Mouse (Mus musculus): Measurements from ENCODE around the gene Insig1. TPM values are rescaled to one million over a fixed set of nuclear protein-coding genes. Genes with fewer than 3 reads are reported as not detected.

Gene Insig1
- polyA plus RNA-seq, 1 experiment from 2014 or later, result 71.6 TPM

DNA sequence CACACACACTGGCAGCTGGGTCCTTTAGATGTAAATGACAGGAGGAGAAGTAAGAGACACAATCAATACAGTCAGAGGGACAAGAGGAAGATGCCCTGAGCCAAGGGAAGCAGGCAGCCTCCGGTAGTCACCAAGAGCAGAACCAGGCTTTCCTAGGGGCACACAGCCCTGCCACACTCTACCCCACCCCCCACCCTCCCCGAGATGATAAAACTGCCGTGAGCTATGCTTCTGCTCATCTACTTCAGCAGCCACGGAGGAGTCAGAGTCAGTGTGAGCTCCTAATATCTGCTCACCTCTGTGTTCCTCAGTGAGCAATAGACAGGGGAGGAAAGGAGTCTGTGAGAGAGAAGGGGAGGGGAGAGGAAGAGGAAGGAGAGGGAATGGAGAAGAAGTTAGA lies 5.9 kb upstream of the Insig1 start:
- WGBS, result 71% methylated on average over 4 of the region's 4 CpGs
- ATAC-seq (ENCODE audit: low FRiP score), result no peak
- H3K27ac ChIP-seq (replicated peaks), result no peak overlapping the region
- H3K36me3 ChIP-seq, result no peaks in the 10 kb centered on the region
- no peak overlapping the region for H3K9ac ChIP-seq (replicated peaks)
- no peaks in the 10 kb centered on the region for H3K9me3 ChIP-seq (replicated peaks)
- H3K27me3 ChIP-seq (replicated peaks), result no peaks in the 10 kb centered on the region
- H3K4me2 ChIP-seq, result no peak overlapping the region
- peaks cover 11% of the 10 kb centered on the region for H3K4me1 ChIP-seq
- H3K4me3 ChIP-seq (replicated peaks), result no peak overlapping the region

DNA sequence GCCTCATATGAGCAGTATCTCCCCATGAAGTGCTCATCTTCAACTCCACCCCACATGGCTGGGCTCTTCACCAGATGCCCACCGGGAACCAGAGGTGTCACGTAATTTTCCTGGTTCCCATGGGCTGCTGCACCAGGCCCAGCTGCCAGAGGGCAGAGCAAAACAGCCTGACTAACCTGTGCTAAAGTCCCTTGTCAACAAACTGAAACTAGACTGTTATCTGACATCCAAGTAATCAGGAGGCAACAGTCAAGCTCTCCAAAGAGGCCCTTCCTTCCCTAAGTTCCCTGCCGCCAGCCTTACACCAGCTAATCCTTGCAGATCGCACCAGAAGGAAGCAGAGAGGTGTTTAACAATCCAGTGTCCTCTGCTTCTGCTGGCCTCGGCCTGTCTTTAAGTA lies 4.9 kb upstream of the Insig1 start:
- Histone ChIP-seq H3K4me1 (peaks cover 15% of the 10 kb centered on the region), H3K4me3 (replicated peaks) (no peak overlapping the region), H3K36me3 (no peaks in the 10 kb centered on the region), H3K27me3 (replicated peaks) (no peaks in the 10 kb centered on the region), H3K9ac (replicated peaks) (no peak overlapping the region), H3K27ac (replicated peaks) (no peak overlapping the region), H3K9me3 (replicated peaks) (no peaks in the 10 kb centered on the region), H3K4me2 (no peak overlapping the region)
- WGBS, result 75% methylated on average over 5 of the region's 5 CpGs
- no peak for ATAC-seq (ENCODE audit: low FRiP score)

DNA sequence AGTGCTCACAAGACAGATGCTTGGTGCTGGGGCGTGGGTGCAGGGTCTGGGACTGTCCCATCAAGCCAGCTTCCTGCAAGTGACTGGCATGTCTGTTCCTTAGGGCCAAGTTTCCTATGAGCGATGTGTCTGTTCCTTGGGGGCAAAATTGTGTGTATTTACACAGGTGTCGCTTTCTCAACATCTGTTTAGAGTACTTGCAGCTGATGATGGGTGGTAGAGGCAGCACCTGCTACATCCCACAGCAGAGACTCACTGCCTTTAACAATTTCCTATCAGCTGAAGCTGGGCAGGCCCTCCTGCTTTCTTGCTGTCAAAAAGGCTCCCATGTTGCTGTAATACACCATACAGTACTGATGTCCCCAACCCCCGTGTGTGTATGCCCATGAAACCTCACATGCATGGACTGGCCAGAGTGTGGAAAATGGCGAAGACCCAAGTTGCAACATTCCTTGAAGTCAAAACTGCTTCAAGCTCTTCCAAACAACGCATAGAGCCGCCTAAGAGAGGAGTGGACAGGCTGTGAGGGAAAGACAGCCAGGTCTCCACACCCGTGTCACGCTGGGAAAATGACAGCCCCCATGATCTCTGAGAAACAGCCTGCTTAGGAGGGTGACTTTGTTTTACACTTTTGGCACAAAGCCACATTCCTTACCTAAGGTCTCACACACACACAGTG lies 875 bp upstream of the Insig1 start:
- peak overlapping the region; percentile 97 for H3K4me3 ChIP-seq (replicated peaks)
- peaks cover 45% of the 10 kb centered on the region for H3K4me1 ChIP-seq
- peak overlapping the region; percentile 74 for H3K4me2 ChIP-seq
- no peaks in the 10 kb centered on the region for H3K9me3 ChIP-seq (replicated peaks)
- peak overlapping the region; percentile 99 for H3K27ac ChIP-seq (replicated peaks)
- H3K36me3 ChIP-seq, result peaks cover 20% of the 10 kb centered on the region
- peak; percentile 7 for ATAC-seq (ENCODE audit: low FRiP score)
- 21% methylated on average over 9 of the region's 9 CpGs for WGBS
- H3K27me3 ChIP-seq (replicated peaks), result no peaks in the 10 kb centered on the region
- peak overlapping the region; percentile 77 for H3K9ac ChIP-seq (replicated peaks)

DNA sequence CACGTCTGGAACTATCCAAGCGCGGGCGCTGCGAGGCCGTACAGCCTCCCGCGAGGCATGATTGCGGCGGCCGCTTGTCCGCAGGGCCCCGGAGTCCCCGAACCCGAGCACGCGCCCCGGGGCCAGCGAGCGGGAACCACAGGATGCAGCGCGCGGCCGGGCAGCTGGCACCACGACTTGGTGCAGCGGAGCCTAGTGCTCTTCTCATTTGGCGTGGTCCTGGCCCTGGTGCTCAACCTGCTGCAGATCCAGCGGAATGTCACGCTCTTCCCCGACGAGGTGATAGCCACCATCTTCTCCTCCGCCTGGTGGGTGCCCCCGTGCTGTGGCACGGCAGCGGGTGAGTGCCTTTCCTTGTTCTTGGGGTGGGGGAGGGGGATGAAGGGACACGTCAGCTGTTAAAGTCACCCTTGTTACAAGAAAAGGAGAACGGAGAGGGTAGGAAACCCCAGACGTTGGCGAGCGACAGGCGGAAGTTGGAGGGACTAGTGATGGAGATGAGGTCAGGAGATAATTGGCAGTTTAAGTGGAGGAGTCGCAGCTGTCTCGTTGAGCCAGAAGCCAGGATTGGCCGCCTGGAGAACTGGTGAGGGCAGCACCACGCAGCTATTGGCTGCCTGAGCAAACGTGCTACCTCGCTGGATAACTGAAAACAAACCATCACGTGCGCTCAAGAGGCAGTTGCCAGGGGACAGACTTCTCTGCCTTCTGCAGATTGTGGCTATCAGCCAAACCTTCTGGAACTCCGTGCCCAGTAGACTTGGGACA lies 477 bp downstream of the Insig1 start:
- Histone ChIP-seq H3K4me2 (peak overlapping the region; percentile 73), H3K4me1 (peaks cover 45% of the 10 kb centered on the region), H3K36me3 (peaks cover 33% of the 10 kb centered on the region), H3K27me3 (replicated peaks) (no peaks in the 10 kb centered on the region), H3K27ac (replicated peaks) (peak overlapping the region; percentile 99), H3K9ac (replicated peaks) (peak overlapping the region; percentile 91), H3K9me3 (replicated peaks) (no peaks in the 10 kb centered on the region), H3K4me3 (replicated peaks) (peak overlapping the region; percentile 97)
- ATAC-seq (ENCODE audit: low FRiP score), result peak; percentile 87
- WGBS, result under 1% methylated on average over 50 of the region's 50 CpGs

DNA sequence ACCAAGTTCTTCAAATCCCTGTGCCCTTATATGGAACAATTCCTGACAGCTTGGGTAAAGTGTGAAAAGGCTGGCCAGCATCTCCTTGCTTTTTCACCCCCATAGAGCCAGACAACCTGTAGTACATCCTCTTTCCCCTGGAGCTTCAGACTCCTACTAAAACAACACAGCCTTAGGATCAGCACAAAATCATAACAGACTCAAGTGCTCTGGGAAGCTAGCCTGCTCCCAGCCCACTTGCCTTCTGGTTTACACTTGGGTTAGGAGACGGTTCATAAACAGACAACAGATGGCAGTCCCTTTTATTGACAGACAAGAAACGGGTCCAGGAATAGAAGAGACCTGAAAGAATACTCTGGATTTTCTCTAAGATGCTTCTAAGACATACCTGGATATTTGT lies 8.3 kb downstream of the Insig1 start:
- H3K9me3 ChIP-seq (replicated peaks), result no peaks in the 10 kb centered on the region
- no peak overlapping the region for H3K27ac ChIP-seq (replicated peaks)
- no peak for ATAC-seq (ENCODE audit: low FRiP score)
- no peaks in the 10 kb centered on the region for H3K27me3 ChIP-seq (replicated peaks)
- H3K4me1 ChIP-seq, result peaks cover 6% of the 10 kb centered on the region
- no peak overlapping the region for H3K4me2 ChIP-seq
- H3K36me3 ChIP-seq, result peaks cover 36% of the 10 kb centered on the region
- 70% methylated on average over 2 of the region's 2 CpGs for WGBS
- no peak overlapping the region for H3K9ac ChIP-seq (replicated peaks)
- H3K4me3 ChIP-seq (replicated peaks), result no peak overlapping the region

DNA sequence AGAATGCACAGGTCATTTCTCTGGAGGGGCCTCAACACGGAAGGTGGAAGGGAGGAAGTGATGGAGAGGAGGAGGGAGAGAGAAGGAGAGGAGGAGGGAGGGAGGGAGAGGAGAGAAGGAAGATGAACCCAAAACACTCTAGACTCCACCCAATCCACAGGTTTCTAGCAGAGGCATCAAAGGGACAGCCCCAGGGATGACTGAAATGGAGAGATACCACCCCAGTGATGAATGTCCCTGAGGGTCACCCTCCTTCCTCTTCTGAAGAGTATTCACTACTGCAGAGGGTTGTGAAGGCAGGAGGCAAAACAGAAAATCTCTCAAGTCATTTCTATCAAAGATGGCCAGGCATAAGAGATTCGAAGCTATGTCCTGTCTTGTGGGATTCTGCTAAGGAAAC lies 10.0 kb downstream of the Insig1 start:
- H3K4me2 ChIP-seq, result no peak overlapping the region
- H3K4me1 ChIP-seq, result no peaks in the 10 kb centered on the region
- H3K9me3 ChIP-seq (replicated peaks), result no peaks in the 10 kb centered on the region
- H3K9ac ChIP-seq (replicated peaks), result no peak overlapping the region
- no peak overlapping the region for H3K4me3 ChIP-seq (replicated peaks)
- no peaks in the 10 kb centered on the region for H3K27me3 ChIP-seq (replicated peaks)
- peaks cover 19% of the 10 kb centered on the region for H3K36me3 ChIP-seq
- no peak overlapping the region for H3K27ac ChIP-seq (replicated peaks)
- no peak for ATAC-seq (ENCODE audit: low FRiP score)
- WGBS, result 85% methylated on average over 2 of the region's 2 CpGs

DNA sequence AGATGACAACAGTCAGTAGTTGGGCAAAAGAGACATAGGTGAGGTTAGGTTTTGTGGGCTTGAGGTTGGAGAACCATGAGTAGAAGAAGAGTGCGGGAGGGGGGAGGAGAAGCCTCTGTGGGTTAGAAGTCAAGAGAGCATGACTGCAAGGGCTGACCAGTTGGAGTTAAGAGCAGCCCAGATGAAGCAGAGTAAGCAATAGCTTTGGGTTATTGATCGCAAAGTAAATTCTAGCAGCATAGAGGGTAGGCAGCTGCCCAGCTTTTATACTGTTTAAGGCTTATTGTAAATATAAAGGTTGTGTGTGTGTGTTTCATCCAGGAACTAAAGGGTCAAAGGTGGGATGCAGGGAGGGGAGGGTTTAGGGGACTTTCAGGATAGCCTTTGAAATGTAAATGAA lies 10.7 kb downstream of the Insig1 start:
- Histone ChIP-seq H3K9me3 (replicated peaks) (no peaks in the 10 kb centered on the region), H3K36me3 (peaks cover 12% of the 10 kb centered on the region), H3K4me3 (replicated peaks) (no peak overlapping the region), H3K27ac (replicated peaks) (no peak overlapping the region), H3K4me2 (no peak overlapping the region), H3K27me3 (replicated peaks) (no peaks in the 10 kb centered on the region), H3K9ac (replicated peaks) (no peak overlapping the region), H3K4me1 (no peaks in the 10 kb centered on the region)
- WGBS, result 93% methylated on average over 2 of the region's 2 CpGs
- no peak for ATAC-seq (ENCODE audit: low FRiP score)

DNA sequence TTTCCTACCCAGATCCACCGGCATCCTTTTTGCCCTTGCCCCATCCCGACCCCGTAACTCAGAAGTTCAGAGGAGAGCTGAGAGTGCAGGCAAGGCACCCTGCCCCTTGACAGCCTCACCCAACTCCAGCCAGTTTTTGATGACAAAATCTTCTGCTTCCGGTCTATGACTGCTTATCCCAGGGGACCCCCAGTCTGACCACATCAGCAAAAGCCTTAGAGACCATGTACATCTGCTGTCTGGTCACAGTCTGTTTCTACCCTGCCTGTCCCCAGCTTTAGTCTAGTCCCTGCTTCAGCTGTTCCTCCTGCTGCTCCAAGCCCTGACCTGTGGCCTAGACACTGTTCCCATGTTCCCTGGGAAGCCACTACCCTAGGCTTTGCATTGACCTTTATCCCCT lies 11.1 kb downstream of the Insig1 start:
- WGBS, result 77% methylated on average over 4 of the region's 4 CpGs
- H3K4me1 ChIP-seq, result no peaks in the 10 kb centered on the region

DNA sequence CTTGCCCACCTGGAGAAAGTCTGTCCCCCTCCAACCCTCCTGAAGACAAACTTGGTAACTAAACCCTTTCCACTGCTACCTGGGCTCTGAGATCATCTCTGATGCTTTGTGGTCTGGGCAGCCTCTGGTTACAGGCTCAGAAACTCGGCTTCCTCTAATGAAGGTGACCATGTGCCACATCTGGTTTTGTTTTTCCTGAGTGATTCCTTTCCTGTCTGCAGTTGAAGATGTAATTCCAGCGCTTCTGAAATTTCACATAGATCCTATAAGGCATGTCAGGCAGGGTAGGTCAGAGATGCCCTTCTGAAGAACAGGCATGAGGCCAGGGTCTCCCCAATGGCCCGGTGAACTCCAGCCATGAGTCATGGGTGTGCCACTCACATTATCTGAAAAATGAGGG lies 11.6 kb downstream of the Insig1 start:
- H3K4me3 ChIP-seq (replicated peaks), result no peak overlapping the region
- no peaks in the 10 kb centered on the region for H3K27me3 ChIP-seq (replicated peaks)
- no peak overlapping the region for H3K9ac ChIP-seq (replicated peaks)
- WGBS, result 77% methylated on average over 3 of the region's 3 CpGs
- H3K36me3 ChIP-seq, result peaks cover 9% of the 10 kb centered on the region
- no peak for ATAC-seq (ENCODE audit: low FRiP score)
- no peak overlapping the region for H3K27ac ChIP-seq (replicated peaks)
- no peaks in the 10 kb centered on the region for H3K4me1 ChIP-seq
- no peak overlapping the region for H3K4me2 ChIP-seq
- H3K9me3 ChIP-seq (replicated peaks), result no peaks in the 10 kb centered on the region

More for the DNA sequence above, 11.1 kb downstream of the Insig1 start:
- no peak overlapping the region for H3K27ac ChIP-seq (replicated peaks)
- H3K9ac ChIP-seq (replicated peaks), result no peak overlapping the region
- H3K4me2 ChIP-seq, result no peak overlapping the region
- no peaks in the 10 kb centered on the region for H3K27me3 ChIP-seq (replicated peaks)
- no peaks in the 10 kb centered on the region for H3K9me3 ChIP-seq (replicated peaks)
- peaks cover 9% of the 10 kb centered on the region for H3K36me3 ChIP-seq
- no peak overlapping the region for H3K4me3 ChIP-seq (replicated peaks)
- no peak for ATAC-seq (ENCODE audit: low FRiP score)

DNA sequence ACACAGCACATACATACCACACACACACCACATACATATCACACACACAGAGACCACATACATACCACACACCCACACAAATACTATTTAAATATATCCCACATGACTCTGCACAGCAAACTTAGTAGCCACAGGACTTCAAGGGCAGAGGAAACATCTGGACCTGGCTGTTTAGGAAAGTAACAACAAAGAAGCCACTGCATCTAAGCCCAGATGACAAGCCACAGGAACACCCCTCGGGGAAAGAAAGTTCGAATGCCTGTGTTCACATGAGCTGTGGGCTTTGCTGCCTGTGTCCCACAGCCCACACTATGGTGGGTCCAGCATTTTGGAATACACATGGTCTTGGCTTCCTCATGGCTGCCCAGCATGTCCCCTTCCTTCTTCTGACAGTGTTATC lies 13.6 kb downstream of the Insig1 start:
- no peak overlapping the region for H3K9ac ChIP-seq (replicated peaks)
- 0 out of 2 replicates have a peak, but pooled peaks cover 3% of the 10 kb centered on the region for H3K36me3 ChIP-seq
- no peak for ATAC-seq (ENCODE audit: low FRiP score)
- no peaks in the 10 kb centered on the region for H3K4me1 ChIP-seq
- 68% methylated on average over 2 of the region's 2 CpGs for WGBS
- no peak overlapping the region for H3K27ac ChIP-seq (replicated peaks)
- no peak overlapping the region for H3K4me3 ChIP-seq (replicated peaks)
- H3K4me2 ChIP-seq, result no peak overlapping the region
- no peaks in the 10 kb centered on the region for H3K9me3 ChIP-seq (replicated peaks)
- no peaks in the 10 kb centered on the region for H3K27me3 ChIP-seq (replicated peaks)

DNA sequence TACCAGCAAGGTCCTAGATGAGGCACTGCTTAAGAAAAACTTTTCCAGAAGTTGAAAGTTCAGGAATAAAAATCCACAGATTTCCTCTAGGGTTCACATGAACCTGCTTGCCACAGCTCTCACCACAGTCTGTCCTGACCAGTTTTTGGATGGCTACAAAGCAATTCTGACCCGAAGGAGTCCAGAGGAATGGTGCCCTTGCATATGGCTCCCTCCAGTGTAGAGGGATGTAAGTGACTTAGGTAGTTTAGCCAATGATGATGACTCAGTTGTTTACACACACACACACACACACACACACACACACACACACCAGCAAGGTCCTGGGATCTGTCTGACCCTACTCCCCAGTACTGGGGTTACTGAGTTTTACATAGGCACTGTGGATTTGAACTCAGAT lies 19.4 kb downstream of the Insig1 start:
- Histone ChIP-seq H3K27me3 (replicated peaks) (no peaks in the 10 kb centered on the region), H3K27ac (replicated peaks) (no peak overlapping the region), H3K36me3 (no peaks in the 10 kb centered on the region), H3K4me3 (replicated peaks) (no peak overlapping the region), H3K4me1 (no peaks in the 10 kb centered on the region), H3K9ac (replicated peaks) (no peak overlapping the region), H3K4me2 (no peak overlapping the region), H3K9me3 (replicated peaks) (no peaks in the 10 kb centered on the region)
- 68% methylated on average over 1 of the region's 1 CpGs for WGBS
- no peak for ATAC-seq (ENCODE audit: low FRiP score)

DNA sequence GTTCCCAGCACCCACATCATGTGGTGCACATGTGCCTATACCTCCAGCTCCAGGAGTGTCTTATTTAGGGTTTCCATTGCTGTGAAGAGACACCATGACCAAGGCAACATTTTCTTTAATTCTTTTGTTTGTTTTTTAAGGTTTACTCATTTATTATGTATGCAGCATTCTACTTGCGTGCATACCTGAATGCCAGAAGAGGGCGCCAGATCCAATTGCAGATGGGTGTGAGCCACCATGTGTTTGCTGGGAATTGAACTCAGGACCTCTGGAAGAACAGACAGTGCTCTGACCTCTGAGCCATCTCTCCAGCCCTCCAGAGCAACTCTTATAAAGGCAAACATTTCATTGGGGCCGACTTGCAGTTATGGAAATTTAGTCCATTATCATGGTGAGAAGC lies 21.2 kb downstream of the Insig1 start:
- no peak for ATAC-seq (ENCODE audit: low FRiP score)
- H3K9ac ChIP-seq (replicated peaks), result no peak overlapping the region
- no peaks in the 10 kb centered on the region for H3K36me3 ChIP-seq
- no peak overlapping the region for H3K27ac ChIP-seq (replicated peaks)
- H3K27me3 ChIP-seq (replicated peaks), result no peaks in the 10 kb centered on the region
- H3K4me3 ChIP-seq (replicated peaks), result no peak overlapping the region
- WGBS, result 92% methylated on average over 3 of the region's 3 CpGs
- no peaks in the 10 kb centered on the region for H3K4me1 ChIP-seq
- no peaks in the 10 kb centered on the region for H3K9me3 ChIP-seq (replicated peaks)
- H3K4me2 ChIP-seq, result no peak overlapping the region

All from neural tube, embryonic 15.5 days (tissue).